Mouse (Mus musculus) heart, embryonic 10.5 days (tissue): ENCODE measurements at regions not wholly inside any gene's neighbourhood (a gene's known extent, or its start where the extent isn't known, plus 50 kb on each side); places are given as distances from the start of the nearest gene placed in this dataset.

ENCODE experiments used
- DNase-seq: peaks from one replicate; pipeline ENCODE4 v3.0.0-alpha.2; 2017; ENCODE audit warnings: low spot score
- H3K27ac ChIP-seq: fragments of 300-500 bp; sonication (generic); 2 replicates; pipeline ENCODE4 v1.5.1; 2016; ENCODE audit warnings: mild to moderate bottlenecking
- H3K27me3 ChIP-seq: fragments of 300-500 bp; sonication (generic); 2 replicates; pipeline ENCODE4 v1.6.1; 2016; ENCODE audit warnings: mild to moderate bottlenecking; ENCODE audit not compliant: poor library complexity, insufficient read depth, severe bottlenecking
- H3K36me3 ChIP-seq: fragments of 300-500 bp; sonication (generic); 2 replicates; pipeline ENCODE4 v1.6.1; 2016; ENCODE audit warnings: mild to moderate bottlenecking, moderate library complexity
- H3K4me1 ChIP-seq: fragments of 300-500 bp; sonication (generic); 2 replicates; pipeline ENCODE4 v1.6.1; 2016; ENCODE audit warnings: mild to moderate bottlenecking
- H3K4me3 ChIP-seq: fragments of 300-500 bp; sonication (generic); 2 replicates; pipeline ENCODE4 v1.5.1; 2016; ENCODE audit warnings: mild to moderate bottlenecking, moderate library complexity
- H3K9me3 ChIP-seq: fragments of 300-500 bp; sonication (generic); 2 replicates; pipeline ENCODE4 v1.6.1; 2016; ENCODE audit warnings: mild to moderate bottlenecking, moderate library complexity
- WGBS: fragments of 180-500 bp; shearing (Covaris S2); methylation state at CpG from one replicate; pipeline ENCODE4 v1.1.7; 2016; 5-methylcytosine and 5-hydroxymethylcytosine counted together

- no peak for DNase-seq
- 20% methylated on average over 3 of the region's 3 CpGs for WGBS
- no peaks in the 10 kb centered on the region for H3K9me3 ChIP-seq
- no peaks in the 10 kb centered on the region for H3K4me1 ChIP-seq
- no peak overlapping the region for H3K27ac ChIP-seq
- no peaks in the 10 kb centered on the region for H3K36me3 ChIP-seq
- H3K27me3 ChIP-seq = no peaks in the 10 kb centered on the region
- H3K4me3 ChIP-seq = no peak overlapping the region
Observed at GRCm38 (mm10) chr13:78985921-78986320, 786.4 kb upstream of the Nr2f1 start.

- H3K4me1 ChIP-seq = no peaks in the 10 kb centered on the region
- no peak for DNase-seq
- WGBS = 73% methylated on average over 3 of the region's 3 CpGs
- H3K4me3 ChIP-seq = no peak overlapping the region
- H3K27ac ChIP-seq = no peak overlapping the region
- no peaks in the 10 kb centered on the region for H3K9me3 ChIP-seq
- no peaks in the 10 kb centered on the region for H3K27me3 ChIP-seq
- no peaks in the 10 kb centered on the region for H3K36me3 ChIP-seq
Observed at GRCm38 (mm10) chr13:78977224-78977780, 777.7 kb upstream of the Nr2f1 start.

- no peak for DNase-seq
- no peaks in the 10 kb centered on the region for H3K9me3 ChIP-seq
- no peak overlapping the region for H3K27ac ChIP-seq
- H3K36me3 ChIP-seq = no peaks in the 10 kb centered on the region
- no peaks in the 10 kb centered on the region for H3K27me3 ChIP-seq
- no peak overlapping the region for H3K4me3 ChIP-seq
- no peaks in the 10 kb centered on the region for H3K4me1 ChIP-seq
- WGBS = 60% methylated on average over 5 of the region's 5 CpGs
Observed at GRCm38 (mm10) chr13:78938351-78938741, 738.8 kb upstream of the Nr2f1 start.

GRCm38 (mm10) chr13:78937389-78938350, 738.1 kb upstream of the Nr2f1 start:
- no peaks in the 10 kb centered on the region for H3K27me3 ChIP-seq
- H3K9me3 ChIP-seq = no peaks in the 10 kb centered on the region
- 78% methylated on average over 7 of the region's 7 CpGs for WGBS
- DNase-seq = no peak
- H3K4me3 ChIP-seq = no peak overlapping the region
- H3K27ac ChIP-seq = no peak overlapping the region
- H3K4me1 ChIP-seq = no peaks in the 10 kb centered on the region
- H3K36me3 ChIP-seq = no peaks in the 10 kb centered on the region

- Histone ChIP-seq H3K36me3 (no peaks in the 10 kb centered on the region), H3K27me3 (no peaks in the 10 kb centered on the region), H3K4me3 (no peak overlapping the region), H3K4me1 (no peaks in the 10 kb centered on the region), H3K9me3 (no peaks in the 10 kb centered on the region), H3K27ac (no peak overlapping the region)
- no peak for DNase-seq
- 60% methylated on average over 3 of the region's 3 CpGs for WGBS
Observed at GRCm38 (mm10) chr13:78935990-78936650, 736.6 kb upstream of the Nr2f1 start.

GRCm38 (mm10) chr13:78928347-78928746, 728.8 kb upstream of the Nr2f1 start:
- 80% methylated on average over 1 of the region's 1 CpGs for WGBS
- no peaks in the 10 kb centered on the region for H3K4me1 ChIP-seq
- no peak overlapping the region for H3K27ac ChIP-seq
- DNase-seq = no peak
- H3K4me3 ChIP-seq = no peak overlapping the region
- H3K36me3 ChIP-seq = no peaks in the 10 kb centered on the region
- H3K9me3 ChIP-seq = no peaks in the 10 kb centered on the region
- H3K27me3 ChIP-seq = no peaks in the 10 kb centered on the region

GRCm38 (mm10) chr13:78920802-78921201, 721.2 kb upstream of the Nr2f1 start:
- H3K36me3 ChIP-seq = no peaks in the 10 kb centered on the region

GRCm38 (mm10) chr13:78909839-78910238, 710.3 kb upstream of the Nr2f1 start:
- H3K27ac ChIP-seq = no peak overlapping the region; the same call in 1 of the 2 replicates
- DNase-seq = no peak
- no peaks in the 10 kb centered on the region for H3K4me1 ChIP-seq
- no peaks in the 10 kb centered on the region for H3K9me3 ChIP-seq
- WGBS = 24% methylated on average over 5 of the region's 5 CpGs
- no peaks in the 10 kb centered on the region for H3K36me3 ChIP-seq
- H3K27me3 ChIP-seq = no peaks in the 10 kb centered on the region
- H3K4me3 ChIP-seq = no peak overlapping the region

More at GRCm38 (mm10) chr13:78920802-78921201, 721.2 kb upstream of the Nr2f1 start:
- DNase-seq = no peak
- WGBS = 67% methylated on average over 3 of the region's 3 CpGs
- no peak overlapping the region for H3K27ac ChIP-seq
- H3K4me3 ChIP-seq = no peak overlapping the region
- H3K9me3 ChIP-seq = no peaks in the 10 kb centered on the region
- H3K27me3 ChIP-seq = no peaks in the 10 kb centered on the region
- no peaks in the 10 kb centered on the region for H3K4me1 ChIP-seq

GRCm38 (mm10) chr13:78904102-78904501, 704.5 kb upstream of the Nr2f1 start:
- no peaks in the 10 kb centered on the region for H3K27me3 ChIP-seq
- no peak for DNase-seq
- H3K4me1 ChIP-seq = no peaks in the 10 kb centered on the region
- H3K36me3 ChIP-seq = no peaks in the 10 kb centered on the region
- no peak overlapping the region for H3K27ac ChIP-seq
- no peak overlapping the region for H3K4me3 ChIP-seq
- H3K9me3 ChIP-seq = no peaks in the 10 kb centered on the region

- no peak for DNase-seq
- Histone ChIP-seq H3K27me3 (no peaks in the 10 kb centered on the region), H3K36me3 (no peaks in the 10 kb centered on the region), H3K27ac (no peak overlapping the region), H3K4me3 (no peak overlapping the region), H3K4me1 (no peaks in the 10 kb centered on the region), H3K9me3 (no peaks in the 10 kb centered on the region)
- WGBS = 81% methylated on average over 1 of the region's 1 CpGs
Observed at GRCm38 (mm10) chr13:78900693-78901092, 701.1 kb upstream of the Nr2f1 start.

GRCm38 (mm10) chr13:78892252-78892651, 692.7 kb upstream of the Nr2f1 start:
- 82% methylated on average over 2 of the region's 2 CpGs for WGBS

GRCm38 (mm10) chr13:78883062-78883461, 683.5 kb upstream of the Nr2f1 start:
- Histone ChIP-seq H3K27ac (no peak overlapping the region), H3K27me3 (no peaks in the 10 kb centered on the region), H3K9me3 (no peaks in the 10 kb centered on the region), H3K36me3 (no peaks in the 10 kb centered on the region), H3K4me3 (no peak overlapping the region), H3K4me1 (peaks cover 3% of the 10 kb centered on the region; the same call in 1 of the 2 replicates)
- DNase-seq = no peak
- WGBS = 86% methylated on average over 1 of the region's 1 CpGs

More at GRCm38 (mm10) chr13:78892252-78892651, 692.7 kb upstream of the Nr2f1 start:
- Histone ChIP-seq H3K27ac (no peak overlapping the region), H3K4me3 (no peak overlapping the region), H3K4me1 (no peaks in the 10 kb centered on the region), H3K27me3 (no peaks in the 10 kb centered on the region), H3K9me3 (no peaks in the 10 kb centered on the region), H3K36me3 (no peaks in the 10 kb centered on the region)
- DNase-seq = no peak

GRCm38 (mm10) chr13:78872582-78872981, 673.0 kb upstream of the Nr2f1 start:
- Histone ChIP-seq H3K4me1 (no peaks in the 10 kb centered on the region), H3K27me3 (no peaks in the 10 kb centered on the region), H3K36me3 (no peaks in the 10 kb centered on the region), H3K9me3 (no peaks in the 10 kb centered on the region), H3K4me3 (no peak overlapping the region), H3K27ac (no peak overlapping the region)
- no peak for DNase-seq
- WGBS = 81% methylated on average over 5 of the region's 5 CpGs
